Mouse (Mus musculus): ENCODE measurements around the gene Ackr3.

DNA sequence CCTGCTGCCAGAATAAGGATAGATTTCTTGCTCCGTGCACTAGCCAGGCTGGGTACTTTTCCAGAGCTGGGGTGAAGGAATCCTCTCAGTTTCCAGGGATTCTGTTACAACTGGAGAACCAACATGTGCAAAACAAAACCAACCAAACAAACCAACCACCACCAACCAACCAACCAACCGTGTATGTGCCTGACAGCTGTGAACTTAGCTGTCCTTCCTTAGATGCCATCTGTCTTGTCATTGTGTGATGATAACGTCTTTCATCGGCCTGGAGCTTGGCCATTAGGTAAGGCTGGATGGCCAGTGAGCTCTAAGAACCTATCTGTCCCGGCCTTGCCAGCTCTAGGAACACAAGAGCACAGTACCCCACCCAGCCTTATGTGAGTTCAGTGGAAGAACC lies 16.9 kb upstream of the Ackr3 start:
- no peak for TF ChIP-seq CTCF (IDR thresholded peaks at IDR 0.05; ENCODE audit: borderline replicate concordance, insufficient read depth, low read length)
- no peak for TF ChIP-seq POLR2A (IDR thresholded peaks at IDR 0.05; ENCODE audit: low read depth, low read length)

Data from embryonic fibroblast, embryonic 13.5 days (primary cell).